Mouse (Mus musculus): ENCODE results near the gene Phc3. TPM values are rescaled to one million over a fixed set of nuclear protein-coding genes. Genes with fewer than 3 reads are reported as not detected.

Phc3 gene
- total and polyA plus RNA-seq, 3 experiments: 3.2 to 11.4 TPM; not detected in 1

DNA sequence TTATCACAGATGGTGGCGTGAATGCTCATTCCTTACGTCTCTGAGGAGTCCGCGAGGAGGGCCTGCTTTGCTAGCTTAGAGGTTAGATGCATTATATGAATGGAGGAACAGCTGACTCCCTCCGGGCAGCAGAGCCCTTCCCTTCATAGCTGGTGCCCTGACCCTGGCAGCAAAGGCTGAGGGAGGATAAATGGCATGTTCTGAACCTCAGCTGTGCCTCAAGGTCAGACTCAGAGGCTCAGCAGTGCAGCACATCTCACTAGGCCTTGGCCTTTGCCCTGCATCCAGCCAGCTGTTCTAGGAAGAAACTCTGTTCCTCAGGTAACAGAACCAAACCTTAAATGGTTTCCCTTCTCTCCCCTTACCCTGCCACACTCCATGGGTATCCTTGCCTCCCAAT lies 101.0 kb downstream of the Phc3 start:
- Histone ChIP-seq H3K4me3 (ENCODE audit: control insufficient read depth in 1 of 2, insufficient read depth in 1 of 2, low read depth in 2 of 2, low read length in 2 of 2) (no peak overlapping the region), H3K27ac (ENCODE audit: control insufficient read depth, low read depth, low read length) (no peak overlapping the region), H3K9me3 (replicated peaks; ENCODE audit: insufficient read depth, low read length) (no peaks in the 10 kb centered on the region), H3K9ac (ENCODE audit: control insufficient read depth, low read depth, low read length, poor library complexity, severe bottlenecking) (no peak overlapping the region), H3K79me2 (ENCODE audit: control insufficient read depth, insufficient read depth, low read length, poor library complexity) (no peaks in the 10 kb centered on the region), H3K4me1 (ENCODE audit: control insufficient read depth in 1 of 2, insufficient read depth in 2 of 2, low read length in 2 of 2) (no peaks in the 10 kb centered on the region), H3K36me3 (ENCODE audit: control insufficient read depth in 1 of 2, insufficient read depth in 2 of 2, low read length in 2 of 2) (no peaks in the 10 kb centered on the region), H3K27me3 (ENCODE audit: control insufficient read depth in 1 of 2, insufficient read depth in 2 of 2, low read length in 2 of 2) (no peaks in the 10 kb centered on the region)
- no peak for DNase-seq (ENCODE audit: low read depth, low spot score)
- TF ChIP-seq BHLHE40 (IDR thresholded peaks at IDR 0.05; ENCODE audit: borderline replicate concordance, low read depth, low read length): no peak
- no peak for TF ChIP-seq ZMIZ1 (IDR thresholded peaks at IDR 0.05; ENCODE audit: low read depth, low read length)
- TF ChIP-seq EP300 (IDR thresholded peaks at IDR 0.05; ENCODE audit: low read depth in 1 of 2, low read length in 2 of 2): no peak
- TF ChIP-seq MXI1 (IDR thresholded peaks at IDR 0.05; ENCODE audit: low read depth, low read length): no peak
- TF ChIP-seq E2F4 (IDR thresholded peaks at IDR 0.05; ENCODE audit: borderline replicate concordance, low read depth, low read length): no peak

DNA sequence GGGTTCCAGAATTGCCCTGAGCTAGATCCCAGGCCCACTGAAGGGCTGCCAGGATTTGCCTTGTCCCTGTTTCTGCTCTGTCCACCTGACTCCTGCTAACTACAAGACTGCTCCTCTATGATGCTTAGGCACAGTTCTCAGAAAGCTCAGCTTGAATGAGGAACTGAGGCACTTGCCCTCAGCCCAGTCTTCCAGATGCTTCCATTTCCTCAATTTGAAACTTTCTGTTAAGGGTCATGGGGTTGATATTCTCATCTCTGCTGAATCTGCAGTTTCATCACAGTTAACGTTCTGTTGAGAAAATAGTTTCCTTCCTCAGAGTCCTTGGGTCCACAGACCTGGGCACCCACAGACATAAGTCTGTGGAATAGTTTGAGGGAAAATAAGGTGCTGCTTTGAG lies 104.6 kb downstream of the Phc3 start:
- Histone ChIP-seq H3K27me3 (ENCODE audit: control insufficient read depth in 1 of 2, insufficient read depth in 2 of 2, low read length in 2 of 2) (no peaks in the 10 kb centered on the region), H3K4me1 (ENCODE audit: control insufficient read depth in 1 of 2, insufficient read depth in 2 of 2, low read length in 2 of 2) (0 out of 4 replicates have a peak, but pooled peaks cover 0 to 5% of the 10 kb centered on the region in 2 experiments), H3K27ac (ENCODE audit: control insufficient read depth, low read depth, low read length) (no peak overlapping the region), H3K4me3 (ENCODE audit: control insufficient read depth in 1 of 2, insufficient read depth in 1 of 2, low read depth in 2 of 2, low read length in 2 of 2) (no peak overlapping the region), H3K9ac (ENCODE audit: control insufficient read depth, low read depth, low read length, poor library complexity, severe bottlenecking) (no peak overlapping the region), H3K79me2 (ENCODE audit: control insufficient read depth, insufficient read depth, low read length, poor library complexity) (no peaks in the 10 kb centered on the region), H3K9me3 (replicated peaks; ENCODE audit: insufficient read depth, low read length) (no peaks in the 10 kb centered on the region), H3K36me3 (ENCODE audit: control insufficient read depth in 1 of 2, insufficient read depth in 2 of 2, low read length in 2 of 2) (no peaks in the 10 kb centered on the region)
- no peak for TF ChIP-seq USF2 (IDR thresholded peaks at IDR 0.05; ENCODE audit: borderline replicate concordance in 1 of 2, insufficient read depth in 1 of 2, low read depth in 1 of 2, low read length in 2 of 2)
- peak; percentile 46; the same call in 1 of the 2 replicates for TF ChIP-seq MAFK (IDR thresholded peaks at IDR 0.05; ENCODE audit: borderline replicate concordance, low read depth, low read length)
- peak; percentile 54 for DNase-seq (ENCODE audit: low read depth, low spot score)

DNA sequence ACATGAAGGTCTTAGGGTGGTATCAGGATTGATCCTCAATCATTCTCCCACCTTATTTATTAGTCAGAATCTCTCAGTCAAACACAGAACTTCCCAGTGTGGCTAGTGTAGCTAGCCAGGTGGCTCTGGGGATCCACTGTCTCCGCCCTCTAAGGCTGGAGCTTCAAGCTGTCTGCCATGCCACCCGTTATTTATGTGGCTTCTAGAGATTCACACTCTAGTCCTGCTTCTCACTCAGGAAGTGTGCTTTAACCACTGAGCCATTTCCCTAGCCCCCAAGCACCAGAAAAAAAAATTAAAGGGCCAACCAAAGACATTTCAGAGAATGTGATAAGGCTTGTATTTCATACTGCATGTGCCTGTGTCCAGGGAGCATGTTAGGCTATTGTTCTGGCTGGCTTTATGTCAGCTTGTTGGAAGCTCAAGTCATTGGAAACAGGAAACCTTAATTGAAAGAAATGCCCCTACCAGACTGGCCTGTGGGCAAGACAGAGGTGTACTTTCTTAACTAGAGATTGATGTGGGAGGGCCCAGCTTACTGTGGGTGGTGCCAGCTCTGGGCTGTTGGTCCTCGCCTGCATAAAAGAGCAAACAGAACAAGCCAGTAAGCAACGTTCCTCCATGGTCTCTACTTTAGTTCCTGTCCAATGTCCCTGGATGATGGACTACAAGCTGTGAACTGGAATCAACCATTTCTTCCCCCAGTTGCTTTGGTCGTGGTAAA lies 105.3 kb downstream of the Phc3 start:
- Histone ChIP-seq H3K36me3 (ENCODE audit: control insufficient read depth in 1 of 2, insufficient read depth in 2 of 2, low read length in 2 of 2) (no peaks in the 10 kb centered on the region), H3K9me3 (replicated peaks; ENCODE audit: insufficient read depth, low read length) (no peaks in the 10 kb centered on the region), H3K4me3 (ENCODE audit: control insufficient read depth in 1 of 2, insufficient read depth in 1 of 2, low read depth in 2 of 2, low read length in 2 of 2) (no peak overlapping the region), H3K27me3 (ENCODE audit: control insufficient read depth in 1 of 2, insufficient read depth in 2 of 2, low read length in 2 of 2) (no peaks in the 10 kb centered on the region), H3K79me2 (ENCODE audit: control insufficient read depth, insufficient read depth, low read length, poor library complexity) (no peaks in the 10 kb centered on the region), H3K9ac (ENCODE audit: control insufficient read depth, low read depth, low read length, poor library complexity, severe bottlenecking) (no peak overlapping the region), H3K4me1 (ENCODE audit: control insufficient read depth in 1 of 2, insufficient read depth in 2 of 2, low read length in 2 of 2) (0 out of 4 replicates have a peak, but pooled peaks cover 0 to 5% of the 10 kb centered on the region in 2 experiments), H3K27ac (ENCODE audit: control insufficient read depth, low read depth, low read length) (no peak overlapping the region)
- no peak for DNase-seq (ENCODE audit: low read depth, low spot score)
- TF ChIP-seq RCOR1 (IDR thresholded peaks at IDR 0.05; ENCODE audit: low read depth, low read length) (no peak), ELF1 (IDR thresholded peaks at IDR 0.05; ENCODE audit: low read depth, low read length) (no peak), MEF2A (IDR thresholded peaks at IDR 0.05; ENCODE audit: extremely low read depth, insufficient replicate concordance, low read depth, low read length, poor library complexity, severe bottlenecking) (no peak), USF2 (IDR thresholded peaks at IDR 0.05; ENCODE audit: borderline replicate concordance in 1 of 2, insufficient read depth in 1 of 2, low read depth in 1 of 2, low read length in 2 of 2) (no peak), POLR2AphosphoS2 (IDR thresholded peaks at IDR 0.05; ENCODE audit: low read length) (no peak), MYC (IDR thresholded peaks at IDR 0.05; ENCODE audit: low read depth, low read length) (no peak), RAD21 (IDR thresholded peaks at IDR 0.05; ENCODE audit: low read depth, low read length) (no peak), EP300 (IDR thresholded peaks at IDR 0.05; ENCODE audit: low read depth in 1 of 2, low read length in 2 of 2) (no peak), MAFK (IDR thresholded peaks at IDR 0.05; ENCODE audit: borderline replicate concordance, low read depth, low read length) (no peak), MYB (IDR thresholded peaks at IDR 0.05; ENCODE audit: low read depth, low read length) (no peak), CHD1 (IDR thresholded peaks at IDR 0.05; ENCODE audit: low read depth, low read length) (no peak), ZNF384 (IDR thresholded peaks at IDR 0.05; ENCODE audit: low read depth, low read length) (no peak), BHLHE40 (IDR thresholded peaks at IDR 0.05; ENCODE audit: borderline replicate concordance, low read depth, low read length) (no peak), MAX (IDR thresholded peaks at IDR 0.05; ENCODE audit: low read length) (no peak), UBTF (IDR thresholded peaks at IDR 0.05; ENCODE audit: borderline replicate concordance, insufficient read depth, low read depth, low read length) (no peak), POLR2A (IDR thresholded peaks at IDR 0.05; ENCODE audit: control insufficient read depth in 1 of 2, insufficient read depth in 1 of 2, low read depth in 1 of 2, low read length in 2 of 2, poor library complexity in 1 of 2) (no peak), ZKSCAN1 (IDR thresholded peaks at IDR 0.05; ENCODE audit: low read depth, low read length) (no peak), SMC3 (IDR thresholded peaks at IDR 0.05; ENCODE audit: low read depth, low read length) (no peak), MAZ (IDR thresholded peaks at IDR 0.05; ENCODE audit: low read depth, low read length) (no peak), MXI1 (IDR thresholded peaks at IDR 0.05; ENCODE audit: low read depth, low read length) (no peak)
